Mouse (Mus musculus): Measurements from ENCODE around the gene Gpr137b. TPM values are rescaled to one million over a fixed set of nuclear protein-coding genes. Genes with fewer than 3 reads are reported as not detected.
A peak's percentile ranks its signal among the peaks of the same experiment; 100 is the strongest.
"Not testable (repeated sequence)": the region's sequence is repeated elsewhere in the genome, so short reads cannot be mapped to it uniquely, and the experiment has no call there.

The Gpr137b gene
- total and polyA plus RNA-seq, 2 experiments from 2014 or later = 23.3 to 32.0 TPM

GRCm38 (mm10) chr13:13415120-13416006 is 21.5 kb upstream of the Gpr137b start:
- 39% methylated on average over 22 of the region's 23 CpGs for WGBS
- not testable (repeated sequence) for H3K27ac ChIP-seq; H3K27me3 ChIP-seq (ENCODE audit: insufficient read depth, low read length); H3K4me1 ChIP-seq (ENCODE audit: insufficient read depth, low read length); H3K4me3 ChIP-seq (ENCODE audit: low read length); H3K9ac ChIP-seq (replicated peaks; ENCODE audit: low read length); H3K36me3 ChIP-seq (ENCODE audit: insufficient read depth, low read length); H3K9me3 ChIP-seq (ENCODE audit: low read length); H3K4me2 ChIP-seq (ENCODE audit: low read depth, low read length)
- TF ChIP-seq CTCF (IDR thresholded peaks at IDR 0.05; ENCODE audit: low read depth) = peak; percentile 56
- peak; percentile 68 for DNase-seq (ENCODE audit: low spot score)
- peak; percentile 82 for ATAC-seq

- Histone ChIP-seq H3K4me2 (ENCODE audit: low read depth, low read length) (no peak overlapping the region), H3K9ac (replicated peaks; ENCODE audit: low read length) (no peak overlapping the region), H3K27ac (no peak overlapping the region), H3K36me3 (ENCODE audit: insufficient read depth, low read length) (no peaks in the 10 kb centered on the region), H3K27me3 (ENCODE audit: insufficient read depth, low read length) (no peaks in the 10 kb centered on the region), H3K4me3 (ENCODE audit: low read length) (no peak overlapping the region), H3K4me1 (ENCODE audit: insufficient read depth, low read length) (no peaks in the 10 kb centered on the region), H3K9me3 (ENCODE audit: low read length) (no peaks in the 10 kb centered on the region)
- ATAC-seq = no peak
- no peak for DNase-seq (ENCODE audit: low spot score)
- WGBS = 75% methylated on average over 3 of the region's 3 CpGs
- no peak for TF ChIP-seq CTCF (IDR thresholded peaks at IDR 0.05; ENCODE audit: low read depth)
These were observed 20.4 kb upstream of the Gpr137b start for GRCm38 (mm10) chr13:13414206-13414605.

- not testable (repeated sequence) for ATAC-seq; H3K27ac ChIP-seq; DNase-seq (ENCODE audit: low spot score); H3K27me3 ChIP-seq (ENCODE audit: insufficient read depth, low read length); H3K4me2 ChIP-seq (ENCODE audit: low read depth, low read length); H3K4me3 ChIP-seq (ENCODE audit: low read length); H3K4me1 ChIP-seq (ENCODE audit: insufficient read depth, low read length); H3K9me3 ChIP-seq (ENCODE audit: low read length); H3K36me3 ChIP-seq (ENCODE audit: insufficient read depth, low read length); H3K9ac ChIP-seq (replicated peaks; ENCODE audit: low read length)
- WGBS = no CpG with 5 or more reads among the region's 6 CpGs
These were observed 11.7 kb upstream of the Gpr137b start for GRCm38 (mm10) chr13:13405511-13405910.

GRCm38 (mm10) chr13:13404517-13405155 is 10.8 kb upstream of the Gpr137b start:
- not testable (repeated sequence) for H3K27me3 ChIP-seq (ENCODE audit: insufficient read depth, low read length); ATAC-seq; DNase-seq (ENCODE audit: low spot score); H3K4me1 ChIP-seq (ENCODE audit: insufficient read depth, low read length); H3K9me3 ChIP-seq (ENCODE audit: low read length); H3K4me2 ChIP-seq (ENCODE audit: low read depth, low read length); H3K4me3 ChIP-seq (ENCODE audit: low read length); H3K36me3 ChIP-seq (ENCODE audit: insufficient read depth, low read length); H3K9ac ChIP-seq (replicated peaks; ENCODE audit: low read length); H3K27ac ChIP-seq
- 80% methylated on average over 6 of the region's 6 CpGs for WGBS

- ATAC-seq; H3K4me2 ChIP-seq (ENCODE audit: low read depth, low read length); H3K27me3 ChIP-seq (ENCODE audit: insufficient read depth, low read length); H3K36me3 ChIP-seq (ENCODE audit: insufficient read depth, low read length); H3K27ac ChIP-seq; H3K9me3 ChIP-seq (ENCODE audit: low read length); H3K4me1 ChIP-seq (ENCODE audit: insufficient read depth, low read length); DNase-seq (ENCODE audit: low spot score); H3K9ac ChIP-seq (replicated peaks; ENCODE audit: low read length); H3K4me3 ChIP-seq (ENCODE audit: low read length): not testable (repeated sequence)
- WGBS = 73% methylated on average over 4 of the region's 6 CpGs
These were observed 10.0 kb upstream of the Gpr137b start for GRCm38 (mm10) chr13:13403839-13404238.

GRCm38 (mm10) chr13:13403366-13403765 is 9.6 kb upstream of the Gpr137b start:
- DNase-seq (ENCODE audit: low spot score); H3K4me1 ChIP-seq (ENCODE audit: insufficient read depth, low read length); H3K4me2 ChIP-seq (ENCODE audit: low read depth, low read length); H3K9ac ChIP-seq (replicated peaks; ENCODE audit: low read length); H3K36me3 ChIP-seq (ENCODE audit: insufficient read depth, low read length); H3K9me3 ChIP-seq (ENCODE audit: low read length); ATAC-seq; H3K27ac ChIP-seq; H3K27me3 ChIP-seq (ENCODE audit: insufficient read depth, low read length); H3K4me3 ChIP-seq (ENCODE audit: low read length): not testable (repeated sequence)
- 88% methylated on average over 2 of the region's 3 CpGs for WGBS

- not testable (repeated sequence) for H3K9me3 ChIP-seq (ENCODE audit: low read length)
These were observed 9.0 kb upstream of the Gpr137b start for GRCm38 (mm10) chr13:13402818-13403217.

GRCm38 (mm10) chr13:13400851-13401250 is 7.0 kb upstream of the Gpr137b start:
- not testable (repeated sequence) for H3K27me3 ChIP-seq (ENCODE audit: insufficient read depth, low read length); H3K27ac ChIP-seq; ATAC-seq; DNase-seq (ENCODE audit: low spot score); H3K4me3 ChIP-seq (ENCODE audit: low read length); H3K36me3 ChIP-seq (ENCODE audit: insufficient read depth, low read length); H3K9ac ChIP-seq (replicated peaks; ENCODE audit: low read length); H3K9me3 ChIP-seq (ENCODE audit: low read length); H3K4me1 ChIP-seq (ENCODE audit: insufficient read depth, low read length); H3K4me2 ChIP-seq (ENCODE audit: low read depth, low read length)
- 80% methylated on average over 3 of the region's 3 CpGs for WGBS

More at GRCm38 (mm10) chr13:13402818-13403217, 9.0 kb upstream of the Gpr137b start:
- not testable (repeated sequence) for ATAC-seq; DNase-seq (ENCODE audit: low spot score); H3K4me3 ChIP-seq (ENCODE audit: low read length); H3K27me3 ChIP-seq (ENCODE audit: insufficient read depth, low read length); H3K9ac ChIP-seq (replicated peaks; ENCODE audit: low read length); H3K4me2 ChIP-seq (ENCODE audit: low read depth, low read length); H3K36me3 ChIP-seq (ENCODE audit: insufficient read depth, low read length); H3K27ac ChIP-seq; H3K4me1 ChIP-seq (ENCODE audit: insufficient read depth, low read length)
- WGBS = 78% methylated on average over 5 of the region's 5 CpGs

GRCm38 (mm10) chr13:13394096-13394395 is 232 bp upstream of the Gpr137b start:
- WGBS = 0% methylated on average over 13 of the region's 15 CpGs
- H3K9ac ChIP-seq (replicated peaks; ENCODE audit: low read length); H3K27me3 ChIP-seq (ENCODE audit: insufficient read depth, low read length); H3K27ac ChIP-seq; H3K9me3 ChIP-seq (ENCODE audit: low read length); H3K4me1 ChIP-seq (ENCODE audit: insufficient read depth, low read length); H3K36me3 ChIP-seq (ENCODE audit: insufficient read depth, low read length): not testable (repeated sequence)
- peak; percentile 73 for DNase-seq (ENCODE audit: low spot score)
- Histone ChIP-seq H3K4me3 (ENCODE audit: low read length) (peak overlapping the region; percentile 35), H3K4me2 (ENCODE audit: low read depth, low read length) (peak overlapping the region; percentile 48)
- peak; percentile 73 for ATAC-seq
